Mouse (Mus musculus) E14TG2a.4 (cell line): ENCODE measurements around the gene Sugt1.

Experiments used
- CTCF ChIP-seq: conservative IDR thresholded peaks from 2 replicates; pipeline ENCODE4 v1.5.1; 2014; ENCODE audit warnings: low read length
- NANOG ChIP-seq: IDR thresholded peaks from 2 replicates; pipeline ENCODE4 v1.6.1; 2014; ENCODE audit warnings: borderline replicate concordance, low read length, mixed read lengths

GRCm38 (mm10) chr14:79583526-79584245, 3.8 kb upstream of the Sugt1 start:
- TF ChIP-seq CTCF (no peak), NANOG (no peak)
